Mouse (Mus musculus) bone marrow, adult 2 months (tissue): ENCODE data around the gene Olfr830.
"Not testable (repeated sequence)": the region's sequence is repeated elsewhere in the genome, so short reads cannot be mapped to it uniquely, and the experiment has no call there.

Experiments used
- CTCF ChIP-seq: fragments of 200-500 bp; IDR thresholded peaks from 2 replicates; pipeline ENCODE4 v1.5.1; 2011; ENCODE audit warnings: low read length, control low read depth; ENCODE audit not compliant: control insufficient read depth, insufficient read depth
- POLR2A ChIP-seq: fragments of 200-500 bp; IDR thresholded peaks from 2 replicates; pipeline ENCODE4 v1.6.1; 2011; ENCODE audit warnings: low read depth, mild to moderate bottlenecking, control low read depth, low read length, borderline replicate concordance; ENCODE audit not compliant: control insufficient read depth

DNA sequence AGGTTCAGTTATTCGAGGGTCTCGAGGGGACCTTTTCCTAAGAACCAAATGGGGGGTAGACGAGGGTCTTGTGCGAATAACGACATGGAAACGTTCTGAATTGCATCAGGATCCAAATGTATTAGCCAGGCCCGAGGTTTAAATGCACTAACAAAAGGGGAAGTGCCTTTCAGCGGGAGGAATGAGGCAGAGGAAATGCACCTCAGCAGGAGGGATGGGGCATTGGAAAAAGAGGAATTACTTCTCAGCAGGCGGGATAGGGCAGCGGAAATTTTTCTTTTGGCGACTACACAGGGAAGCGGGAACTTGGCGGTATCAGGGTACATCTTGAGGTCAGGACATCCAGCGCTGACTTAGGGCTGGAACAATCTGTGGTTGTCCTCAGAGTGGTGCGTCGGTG is 53.4 kb downstream of the Olfr830 start:
- not testable (repeated sequence) for TF ChIP-seq CTCF, POLR2A
